Mouse (Mus musculus): ENCODE measurements around the gene Gm20683. TPM values are rescaled to one million over a fixed set of nuclear protein-coding genes. Genes with fewer than 3 reads are reported as not detected.

Gm20683 gene
- polyA plus RNA-seq, 1 experiment from 2014 or later = 1.6 TPM

- Histone ChIP-seq H3K9ac (ENCODE audit: low read length) (no peak overlapping the region), H3K9me3 (ENCODE audit: control insufficient read depth, low read length) (no peaks in the 10 kb centered on the region), H3K4me2 (ENCODE audit: low read length) (no peak overlapping the region), H3K4me1 (replicated peaks; ENCODE audit: control insufficient read depth, insufficient read depth, low read length) (no peaks in the 10 kb centered on the region), H3K4me3 (ENCODE audit: low read depth, low read length) (no peak overlapping the region), H3K36me3 (ENCODE audit: control insufficient read depth, insufficient read depth, low read length) (no peaks in the 10 kb centered on the region), H3K27me3 (replicated peaks; ENCODE audit: control insufficient read depth, insufficient read depth, low read length) (peaks cover 4% of the 10 kb centered on the region; the same call in 1 of the 2 replicates), H3K27ac (ENCODE audit: low read depth) (no peak overlapping the region)
- ATAC-seq (replicated peaks; ENCODE audit: low FRiP score, low TSS enrichment, low read depth) (peak; percentile 68), DNase-seq (ENCODE audit: low spot score) (no peak)
- 12% methylated on average over 10 of the region's 10 CpGs for WGBS
Observed at GRCm38 (mm10) chr17:25802825-25803517, 38.6 kb downstream of the Gm20683 start.

- H3K36me3 ChIP-seq (ENCODE audit: control insufficient read depth, insufficient read depth, low read length) = no peaks in the 10 kb centered on the region
Observed at GRCm38 (mm10) chr17:25801029-25801428, 40.5 kb downstream of the Gm20683 start.

GRCm38 (mm10) chr17:25796951-25797369 lies 44.6 kb downstream of the Gm20683 start, which contains the start of gene Metrn:
Metrn (minus strand) TSS chr17:25797136.
- ATAC-seq (replicated peaks; ENCODE audit: low FRiP score, low TSS enrichment, low read depth) (peak; percentile 74), DNase-seq (ENCODE audit: low spot score) (peak; percentile 92)
- H3K9me3 ChIP-seq (ENCODE audit: control insufficient read depth, low read length) = no peaks in the 10 kb centered on the region
- H3K4me1 ChIP-seq (replicated peaks; ENCODE audit: control insufficient read depth, insufficient read depth, low read length) = peaks cover 24% of the 10 kb centered on the region
- under 1% methylated on average over 31 of the region's 35 CpGs for WGBS
- peak within 1 kb of the TSS; percentile 86 for H3K4me3 ChIP-seq (ENCODE audit: low read depth, low read length)
- peaks cover 4% of the 10 kb centered on the region; the same call in 1 of the 2 replicates for H3K27me3 ChIP-seq (replicated peaks; ENCODE audit: control insufficient read depth, insufficient read depth, low read length)
- H3K4me2 ChIP-seq (ENCODE audit: low read length) = peak within 1 kb of the TSS; percentile 96
- peak within 1 kb of the TSS; percentile 66 for H3K9ac ChIP-seq (ENCODE audit: low read length)
- no peaks in the 10 kb centered on the region for H3K36me3 ChIP-seq (ENCODE audit: control insufficient read depth, insufficient read depth, low read length)
- peak within 1 kb of the TSS; percentile 47 for H3K27ac ChIP-seq (ENCODE audit: low read depth)

More at GRCm38 (mm10) chr17:25801029-25801428, 40.5 kb downstream of the Gm20683 start:
- Histone ChIP-seq H3K9me3 (ENCODE audit: control insufficient read depth, low read length) (no peaks in the 10 kb centered on the region), H3K27ac (ENCODE audit: low read depth) (no peak overlapping the region), H3K4me2 (ENCODE audit: low read length) (no peak overlapping the region), H3K4me3 (ENCODE audit: low read depth, low read length) (no peak overlapping the region), H3K9ac (ENCODE audit: low read length) (no peak overlapping the region), H3K4me1 (replicated peaks; ENCODE audit: control insufficient read depth, insufficient read depth, low read length) (peaks cover 6% of the 10 kb centered on the region), H3K27me3 (replicated peaks; ENCODE audit: control insufficient read depth, insufficient read depth, low read length) (peaks cover 4% of the 10 kb centered on the region; the same call in 1 of the 2 replicates)
- whole genome bisulfite sequencing = 6% methylated on average over 6 of the region's 6 CpGs
- DNase-seq (ENCODE audit: low spot score) (peak; percentile 72), ATAC-seq (replicated peaks; ENCODE audit: low FRiP score, low TSS enrichment, low read depth) (no peak)

GRCm38 (mm10) chr17:25796211-25796771 lies 45.3 kb downstream of the Gm20683 start:
- Histone ChIP-seq H3K36me3 (ENCODE audit: control insufficient read depth, insufficient read depth, low read length) (no peaks in the 10 kb centered on the region), H3K9ac (ENCODE audit: low read length) (peak overlapping the region; percentile 66), H3K4me3 (ENCODE audit: low read depth, low read length) (peak overlapping the region; percentile 86), H3K27me3 (replicated peaks; ENCODE audit: control insufficient read depth, insufficient read depth, low read length) (no peaks in the 10 kb centered on the region; the same call in 1 of the 2 replicates), H3K4me2 (ENCODE audit: low read length) (peak overlapping the region; percentile 96), H3K27ac (ENCODE audit: low read depth) (peak overlapping the region; percentile 47; the same call in 1 of the 2 replicates), H3K9me3 (ENCODE audit: control insufficient read depth, low read length) (no peaks in the 10 kb centered on the region), H3K4me1 (replicated peaks; ENCODE audit: control insufficient read depth, insufficient read depth, low read length) (peaks cover 29% of the 10 kb centered on the region)
- WGBS = 2% methylated on average over 37 of the region's 37 CpGs
- ATAC-seq (replicated peaks; ENCODE audit: low FRiP score, low TSS enrichment, low read depth) (0 out of 2 replicates have a peak, but pooled peaks have one; percentile 2), DNase-seq (ENCODE audit: low spot score) (no peak)

- Histone ChIP-seq H3K36me3 (ENCODE audit: control insufficient read depth, insufficient read depth, low read length) (no peaks in the 10 kb centered on the region), H3K9ac (ENCODE audit: low read length) (peak within 1 kb of the TSS; percentile 66), H3K4me1 (replicated peaks; ENCODE audit: control insufficient read depth, insufficient read depth, low read length) (peaks cover 35% of the 10 kb centered on the region), H3K27me3 (replicated peaks; ENCODE audit: control insufficient read depth, insufficient read depth, low read length) (no peaks in the 10 kb centered on the region), H3K4me3 (ENCODE audit: low read depth, low read length) (peak within 1 kb of the TSS; percentile 86), H3K4me2 (ENCODE audit: low read length) (peak within 1 kb of the TSS; percentile 96), H3K27ac (ENCODE audit: low read depth) (peak within 1 kb of the TSS; percentile 47; the same call in 1 of the 2 replicates), H3K9me3 (ENCODE audit: control insufficient read depth, low read length) (no peaks in the 10 kb centered on the region)
- DNase-seq (ENCODE audit: low spot score) = no peak
- ATAC-seq (replicated peaks; ENCODE audit: low FRiP score, low TSS enrichment, low read depth) = no peak
- WGBS = 27% methylated on average over 6 of the region's 6 CpGs
Observed at GRCm38 (mm10) chr17:25795609-25796092, 45.9 kb downstream of the Gm20683 start, which contains the start of gene AC134908.4. AC134908.4 (minus strand) TSS chr17:25795659.

- peak overlapping the region; percentile 8; the same call in 1 of the 2 replicates for H3K27ac ChIP-seq (ENCODE audit: low read depth)
- H3K4me3 ChIP-seq (ENCODE audit: low read depth, low read length) = 0 out of 2 replicates have a peak overlapping the region, but pooled peaks have one; percentile 86
- H3K9ac ChIP-seq (ENCODE audit: low read length) = no peak overlapping the region; the same call in 1 of the 2 replicates
- H3K27me3 ChIP-seq (replicated peaks; ENCODE audit: control insufficient read depth, insufficient read depth, low read length) = no peaks in the 10 kb centered on the region
- no peak for DNase-seq (ENCODE audit: low spot score)
- no peaks in the 10 kb centered on the region for H3K9me3 ChIP-seq (ENCODE audit: control insufficient read depth, low read length)
- H3K36me3 ChIP-seq (ENCODE audit: control insufficient read depth, insufficient read depth, low read length) = peaks cover under 1% of the 10 kb centered on the region; the same call in 1 of the 2 replicates
- peak overlapping the region; percentile 96 for H3K4me2 ChIP-seq (ENCODE audit: low read length)
- no peak for ATAC-seq (replicated peaks; ENCODE audit: low FRiP score, low TSS enrichment, low read depth)
- H3K4me1 ChIP-seq (replicated peaks; ENCODE audit: control insufficient read depth, insufficient read depth, low read length) = peaks cover 35% of the 10 kb centered on the region
- 85% methylated on average over 17 of the region's 17 CpGs for WGBS
Observed at GRCm38 (mm10) chr17:25794998-25795397, 46.6 kb downstream of the Gm20683 start.

GRCm38 (mm10) chr17:25794197-25794596 lies 47.4 kb downstream of the Gm20683 start:
- Histone ChIP-seq H3K4me3 (ENCODE audit: low read depth, low read length) (no peak overlapping the region), H3K36me3 (ENCODE audit: control insufficient read depth, insufficient read depth, low read length) (peaks cover 9% of the 10 kb centered on the region), H3K9ac (ENCODE audit: low read length) (no peak overlapping the region), H3K4me2 (ENCODE audit: low read length) (no peak overlapping the region), H3K27ac (ENCODE audit: low read depth) (peak overlapping the region; percentile 98; the same call in 1 of the 2 replicates), H3K27me3 (replicated peaks; ENCODE audit: control insufficient read depth, insufficient read depth, low read length) (no peaks in the 10 kb centered on the region), H3K9me3 (ENCODE audit: control insufficient read depth, low read length) (no peaks in the 10 kb centered on the region), H3K4me1 (replicated peaks; ENCODE audit: control insufficient read depth, insufficient read depth, low read length) (peaks cover 35% of the 10 kb centered on the region)
- DNase-seq (ENCODE audit: low spot score) (no peak), ATAC-seq (replicated peaks; ENCODE audit: low FRiP score, low TSS enrichment, low read depth) (no peak)
- 76% methylated on average over 13 of the region's 13 CpGs for WGBS

- Histone ChIP-seq H3K9me3 (ENCODE audit: control insufficient read depth, low read length) (no peaks in the 10 kb centered on the region), H3K4me2 (ENCODE audit: low read length) (peak within 1 kb of the TSS; percentile 91), H3K36me3 (ENCODE audit: control insufficient read depth, insufficient read depth, low read length) (peaks cover 21% of the 10 kb centered on the region), H3K9ac (ENCODE audit: low read length) (peak within 1 kb of the TSS; percentile 74), H3K4me1 (replicated peaks; ENCODE audit: control insufficient read depth, insufficient read depth, low read length) (peaks cover 35% of the 10 kb centered on the region), H3K4me3 (ENCODE audit: low read depth, low read length) (peak within 1 kb of the TSS; percentile 88), H3K27me3 (replicated peaks; ENCODE audit: control insufficient read depth, insufficient read depth, low read length) (no peaks in the 10 kb centered on the region), H3K27ac (ENCODE audit: low read depth) (peak within 1 kb of the TSS; percentile 98)
- DNase-seq (ENCODE audit: low spot score) (no peak), ATAC-seq (replicated peaks; ENCODE audit: low FRiP score, low TSS enrichment, low read depth) (peak; percentile 66)
- WGBS = under 1% methylated on average over 14 of the region's 14 CpGs
Observed at GRCm38 (mm10) chr17:25792615-25793014, 48.9 kb downstream of the Gm20683 start, which contains the start of gene Fam173a. Fam173a (minus strand) TSS chr17:25792901.

Measured in intestine, embryonic 14.5 days (tissue).